Mouse (Mus musculus) lung, postnatal 4 days (tissue): ENCODE measurements around the gene Adh6b.

ENCODE experiments used
- DNase-seq, 2 experiments: peaks; one replicate each; pipeline ENCODE4 v3.0.0; 2021

The Adh6b gene

GRCm38 (mm10) chr3:138341471-138341870 lies at the start of gene Adh6b:
Gene Adh6b, plus strand, starts transcription at chr3:138341775.
- DNase-seq = no peak

GRCm38 (mm10) chr3:138293298-138293895 lies 48.2 kb upstream of the Adh6b start:
- DNase-seq = peak in 1 of 2 experiments; percentile 68

GRCm38 (mm10) chr3:138300130-138300529 lies 41.4 kb upstream of the Adh6b start:
- no peak for DNase-seq

GRCm38 (mm10) chr3:138302676-138303075 lies 38.9 kb upstream of the Adh6b start:
- DNase-seq = no peak

- DNase-seq = no peak
These were observed 37.6 kb upstream of the Adh6b start for GRCm38 (mm10) chr3:138303771-138304488.

GRCm38 (mm10) chr3:138304489-138304871 lies 37.1 kb upstream of the Adh6b start:
- DNase-seq = no peak

- DNase-seq = no peak
These were observed 35.9 kb upstream of the Adh6b start for GRCm38 (mm10) chr3:138305486-138306289.

GRCm38 (mm10) chr3:138306290-138306683 lies 35.3 kb upstream of the Adh6b start:
- DNase-seq = peak in 1 of 2 experiments; percentile 56

GRCm38 (mm10) chr3:138309910-138310309 lies 31.7 kb upstream of the Adh6b start:
- DNase-seq = no peak

- DNase-seq = no peak
These were observed 30.6 kb upstream of the Adh6b start for GRCm38 (mm10) chr3:138311015-138311414.

- DNase-seq = no peak
These were observed 28.6 kb upstream of the Adh6b start, which contains the start of gene Adh6a for GRCm38 (mm10) chr3:138312965-138313364. Gene Adh6a, plus strand, starts transcription at chr3:138313286.

- DNase-seq = no peak
These were observed 24.6 kb upstream of the Adh6b start for GRCm38 (mm10) chr3:138316908-138317472.

GRCm38 (mm10) chr3:138325001-138325400 lies 16.6 kb upstream of the Adh6b start:
- DNase-seq = no peak

GRCm38 (mm10) chr3:138325466-138325865 lies 16.1 kb upstream of the Adh6b start:
- DNase-seq = no peak

- DNase-seq = no peak
These were observed 7.7 kb upstream of the Adh6b start for GRCm38 (mm10) chr3:138333910-138334309.

GRCm38 (mm10) chr3:138334320-138334719 lies 7.3 kb upstream of the Adh6b start:
- no peak for DNase-seq

GRCm38 (mm10) chr3:138335566-138335965 lies 6.0 kb upstream of the Adh6b start:
- DNase-seq = no peak

GRCm38 (mm10) chr3:138336104-138336754 lies 5.3 kb upstream of the Adh6b start:
- DNase-seq = no peak

- DNase-seq = no peak
These were observed 5.5 kb downstream of the Adh6b start for GRCm38 (mm10) chr3:138347041-138347440.

- no peak for DNase-seq
These were observed 10.6 kb downstream of the Adh6b start for GRCm38 (mm10) chr3:138352012-138352809.

GRCm38 (mm10) chr3:138358856-138359255 lies 17.3 kb downstream of the Adh6b start:
- DNase-seq = no peak

- no peak for DNase-seq
These were observed 19.1 kb downstream of the Adh6b start for GRCm38 (mm10) chr3:138360721-138361120.
